Mouse (Mus musculus): ENCODE results near the gene Olfr497.

DNA sequence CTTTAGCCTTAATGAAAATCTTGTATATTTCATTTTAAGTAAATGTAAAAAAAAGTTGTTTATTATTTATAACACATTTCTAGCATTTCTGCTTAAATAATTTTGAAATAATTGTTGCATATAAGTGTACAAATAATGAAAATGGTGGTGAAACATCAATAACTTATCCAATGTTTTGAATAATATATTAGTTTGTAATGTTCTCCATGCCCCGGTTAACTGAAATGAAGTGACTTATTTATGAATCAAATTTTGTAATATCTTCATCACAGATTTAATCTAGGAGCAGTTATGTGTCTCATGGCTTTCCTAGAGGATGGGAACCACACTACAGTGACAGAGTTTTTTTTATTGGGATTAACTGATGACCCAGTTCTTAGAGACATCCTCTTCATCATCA, 44.8 kb downstream of the Olfr497 start, which contains the start of gene Olfr498:
- TF ChIP-seq CTCF (conservative IDR thresholded peaks at IDR 0.05; ENCODE audit: low read length), result no peak
- TF ChIP-seq NANOG (IDR thresholded peaks at IDR 0.05; ENCODE audit: borderline replicate concordance, low read length), result no peak
